Mouse (Mus musculus) fat pad, adult 2 months (tissue): ENCODE data around the gene Aup1.

Source experiments
- DNase-seq: peaks from one replicate; pipeline ENCODE4 v3.0.0-alpha.2; 2011; ENCODE audit warnings: low read depth, low spot score; ENCODE audit errors: extremely low read depth

Gene Aup1

GRCm38 (mm10) chr6:83101688-83102556, 47.6 kb downstream of the Aup1 start:
- no peak for DNase-seq

- no peak for DNase-seq
Observed at GRCm38 (mm10) chr6:83103130-83103650, 48.9 kb downstream of the Aup1 start.

GRCm38 (mm10) chr6:83104158-83104557, 49.8 kb downstream of the Aup1 start:
- no peak for DNase-seq
